Mouse (Mus musculus) neural tube, embryonic 14.5 days (tissue): ENCODE measurements around the gene Gm3667. TPM values are rescaled to one million over a fixed set of nuclear protein-coding genes. Genes with fewer than 3 reads are reported as not detected.
A peak's percentile ranks its signal among the peaks of the same experiment; 100 is the strongest.
"Not testable (repeated sequence)": the region's sequence is repeated elsewhere in the genome, so short reads cannot be mapped to it uniquely, and the experiment has no call there.

ENCODE experiments used
- ATAC-seq: fragments of 200-750 bp; cut with Nextera tagmentation; 2 replicates; pipeline ENCODE4 v1.8.0; 2017; ENCODE audit warnings: low read depth, mild to moderate bottlenecking, moderate TSS enrichment, moderate library complexity
- H3K27ac ChIP-seq: fragments of 300-500 bp; sonication (generic); 2 replicates; pipeline ENCODE4 v1.5.1; 2014; ENCODE audit warnings: low read depth, mild to moderate bottlenecking, control low read depth, low read length, moderate library complexity, mixed read lengths
- H3K27me3 ChIP-seq: fragments of 300-500 bp; sonication (generic); 2 replicates; pipeline ENCODE4 v1.6.1; 2014; ENCODE audit warnings: low read length; ENCODE audit not compliant: control insufficient read depth, insufficient read depth
- H3K36me3 ChIP-seq: fragments of 300-500 bp; sonication (generic); 2 replicates; pipeline ENCODE4 v1.6.1; 2014; ENCODE audit warnings: low read length, mixed read lengths; ENCODE audit not compliant: control insufficient read depth, insufficient read depth
- H3K4me1 ChIP-seq: fragments of 300-500 bp; sonication (generic); 2 replicates; pipeline ENCODE4 v1.6.1; 2014; ENCODE audit warnings: low read length; ENCODE audit not compliant: control insufficient read depth, insufficient read depth
- H3K4me2 ChIP-seq: fragments of 300-500 bp; sonication (generic); 2 replicates; pipeline ENCODE4 v1.6.1; 2014; ENCODE audit warnings: mild to moderate bottlenecking, low read depth, low read length, control low read depth
- H3K4me3 ChIP-seq: fragments of 300-500 bp; sonication (generic); 2 replicates; pipeline ENCODE4 v1.5.1; 2014; ENCODE audit warnings: low read depth, low read length, control low read depth, mixed read lengths
- H3K9ac ChIP-seq: fragments of 300-500 bp; sonication (generic); replicated peaks from 2 replicates; pipeline ENCODE4 v1.6.1; 2014; ENCODE audit warnings: low read depth, mild to moderate bottlenecking, control low read depth, low read length, mixed read lengths
- H3K9me3 ChIP-seq: fragments of 300-500 bp; sonication (generic); 2 replicates; pipeline ENCODE4 v1.6.1; 2016; ENCODE audit warnings: low read length; ENCODE audit not compliant: control insufficient read depth
- WGBS: fragments of 180-500 bp; shearing (Covaris S2); extraction: QIAGEN DNeasy Blood & Tissue Kit; methylation state at CpG from one replicate; pipeline ENCODE4 v1.1.7; 2014; 5-methylcytosine and 5-hydroxymethylcytosine counted together
- polyA plus RNA-seq: library from polyadenylated mRNA; unstranded; fragments of >200 nt; fragmentation: Nextera tagmentation; extraction: Ambion mirVana; gene quantifications from 2 replicates; pipeline ENCODE4 v1.2.1, GENCODE M21; 2014

Gm3667 gene
- polyA plus RNA-seq, result 10.6 and 13.4 TPM in 2 replicates

- not testable (repeated sequence) for ATAC-seq
- 0% methylated on average over 1 of the region's 43 CpGs for WGBS
Measured at GRCm38 (mm10) chr14:6889521-6890012, at the start of gene Gm3667. Gm3667 (minus strand) TSS chr14:6889962.

GRCm38 (mm10) chr14:6899881-6900280 is 10.1 kb upstream of the Gm3667 start:
- ATAC-seq, H3K9ac ChIP-seq, H3K4me2 ChIP-seq, H3K4me3 ChIP-seq, H3K27ac ChIP-seq, H3K9me3 ChIP-seq, H3K36me3 ChIP-seq, H3K27me3 ChIP-seq, H3K4me1 ChIP-seq: not testable (repeated sequence)
- WGBS, result 95% methylated on average over 16 of the region's 24 CpGs

More at GRCm38 (mm10) chr14:6889521-6890012, at the start of gene Gm3667:
- H3K4me2 ChIP-seq, result peak within 1 kb of the TSS; percentile 41
- not testable (repeated sequence) for H3K4me1 ChIP-seq, H3K9me3 ChIP-seq, H3K27ac ChIP-seq, H3K27me3 ChIP-seq, H3K36me3 ChIP-seq
- peak within 1 kb of the TSS; percentile 39; the same call in 1 of the 2 replicates for H3K9ac ChIP-seq
- H3K4me3 ChIP-seq, result peak within 1 kb of the TSS; percentile 32

- H3K36me3 ChIP-seq, H3K4me1 ChIP-seq, H3K9ac ChIP-seq, H3K27ac ChIP-seq, ATAC-seq, H3K9me3 ChIP-seq, H3K27me3 ChIP-seq: not testable (repeated sequence)
- WGBS, result 29% methylated on average over 2 of the region's 5 CpGs
- Histone ChIP-seq H3K4me2 (peak overlapping the region; percentile 41), H3K4me3 (peak overlapping the region; percentile 32; the same call in 1 of the 2 replicates)
Measured at GRCm38 (mm10) chr14:6888811-6889210, 951 bp downstream of the Gm3667 start.

GRCm38 (mm10) chr14:6840211-6840610 is 49.6 kb downstream of the Gm3667 start, which contains the start of gene Gm3642:
Gm3642 (minus strand) TSS chr14:6840311.
- H3K4me3 ChIP-seq, H3K9me3 ChIP-seq, H3K36me3 ChIP-seq, H3K27ac ChIP-seq, ATAC-seq, H3K9ac ChIP-seq, H3K4me2 ChIP-seq, H3K27me3 ChIP-seq, H3K4me1 ChIP-seq: not testable (repeated sequence)
- no CpG with 5 or more reads among the region's 3 CpGs for WGBS

DNA sequence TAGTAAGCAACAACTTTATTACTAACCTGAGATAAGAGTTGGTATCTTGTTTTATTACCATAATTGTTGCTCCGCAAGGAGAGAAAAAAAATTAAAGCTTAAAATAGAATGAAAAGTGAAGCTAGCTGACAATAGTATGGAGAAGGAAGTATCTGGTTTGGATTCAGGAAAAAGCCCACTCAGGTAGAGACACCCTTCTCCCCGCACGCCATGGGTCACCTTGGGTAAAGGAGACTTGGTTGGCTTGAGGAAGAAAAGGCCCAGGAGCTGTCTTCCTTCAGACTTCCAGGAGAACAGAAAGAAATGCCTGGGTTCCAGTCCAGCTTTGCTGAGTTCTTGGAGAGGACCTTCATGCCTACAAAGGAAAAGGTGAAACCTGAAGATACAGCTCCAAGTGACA is 66.5 kb downstream of the Gm3667 start:
- not testable (repeated sequence) for H3K4me2 ChIP-seq, H3K4me3 ChIP-seq, H3K36me3 ChIP-seq, ATAC-seq, H3K27ac ChIP-seq, H3K9ac ChIP-seq, H3K27me3 ChIP-seq, H3K9me3 ChIP-seq, H3K4me1 ChIP-seq
- 93% methylated on average over 3 of the region's 3 CpGs for WGBS

Other genes with a start within 250 kb of the Gm3667 start
- gene Gm10251, start 205.8 kb downstream of the Gm3667 start, polyA plus RNA-seq, result not detected in 2 replicates
- gene Gm8050, start 169.7 kb downstream of the Gm3667 start, polyA plus RNA-seq, result not detected in 2 replicates
- gene Gm3636, start 147.6 kb downstream of the Gm3667 start, polyA plus RNA-seq, result 17.7 and 19.6 TPM in 2 replicates
- gene Gm8362, start 115.6 kb downstream of the Gm3667 start, polyA plus RNA-seq, result not detected in 2 replicates
- gene Gm3642, start 49.7 kb downstream of the Gm3667 start, polyA plus RNA-seq, result not detected in 2 replicates
- not detected in 2 replicates for gene Gm6356, start 83.9 kb upstream of the Gm3667 start, polyA plus RNA-seq
- 4.3 and 6.7 TPM in 2 replicates for gene Gm10406, start 137.5 kb upstream of the Gm3667 start, polyA plus RNA-seq
- not detected in 2 replicates for gene Gm3685, start 155.0 kb upstream of the Gm3667 start, polyA plus RNA-seq
- gene Gm3696, start 210.7 kb upstream of the Gm3667 start, polyA plus RNA-seq, result 7.5 and 9.3 TPM in 2 replicates
- gene Gm6676, start 235.4 kb upstream of the Gm3667 start, polyA plus RNA-seq, result 0.13 TPM in 1 of 2 replicates, not detected in the other